Mouse (Mus musculus) limb, embryonic 14.5 days (tissue): Measurements from ENCODE around the gene Gm20388. TPM values are rescaled to one million over a fixed set of nuclear protein-coding genes. Genes with fewer than 3 reads are reported as not detected.

ENCODE experiments used
- ATAC-seq: fragments of 200-750 bp; cut with Nextera tagmentation; 2 replicates; pipeline ENCODE4 v1.8.0; 2017; ENCODE audit warnings: low read depth, moderate number of reproducible peaks, moderate TSS enrichment; ENCODE audit not compliant: low FRiP score
- DNase-seq: peaks from one replicate; pipeline ENCODE4 v3.0.0-alpha.2; 2015; ENCODE audit warnings: low spot score
- H3K27ac ChIP-seq: fragments of 300-500 bp; sonication (generic); replicated peaks from 2 replicates; pipeline ENCODE4 v1.5.1; 2014; ENCODE audit warnings: low read depth, mild to moderate bottlenecking, low read length, moderate library complexity, mixed read lengths
- H3K27me3 ChIP-seq: fragments of 300-500 bp; sonication (generic); 2 replicates; pipeline ENCODE4 v1.6.1; 2014; ENCODE audit warnings: low read length, mixed read lengths; ENCODE audit not compliant: control insufficient read depth, insufficient read depth
- H3K36me3 ChIP-seq: fragments of 300-500 bp; sonication (generic); 2 replicates; pipeline ENCODE4 v1.6.1; 2014; ENCODE audit warnings: mild to moderate bottlenecking, low read length, moderate library complexity, mixed read lengths; ENCODE audit not compliant: control insufficient read depth, insufficient read depth
- H3K4me1 ChIP-seq: fragments of 300-500 bp; sonication (generic); 2 replicates; pipeline ENCODE4 v1.6.1; 2014; ENCODE audit warnings: antibody characterized with exemption, low read length, mixed read lengths; ENCODE audit not compliant: control insufficient read depth, insufficient read depth
- H3K4me2 ChIP-seq: fragments of 300-500 bp; sonication (generic); replicated peaks from 2 replicates; pipeline ENCODE4 v1.6.1; 2014; ENCODE audit warnings: low read depth, mild to moderate bottlenecking, low read length, moderate library complexity; ENCODE audit not compliant: severe bottlenecking
- H3K4me3 ChIP-seq: fragments of 300-500 bp; sonication (generic); replicated peaks from 2 replicates; pipeline ENCODE4 v1.5.1; 2014; ENCODE audit warnings: low read length
- H3K9ac ChIP-seq: fragments of 300-500 bp; sonication (generic); 2 replicates; pipeline ENCODE4 v1.6.1; 2014; ENCODE audit warnings: mild to moderate bottlenecking, low read depth, low read length, moderate library complexity; ENCODE audit not compliant: severe bottlenecking
- H3K9me3 ChIP-seq: fragments of 300-500 bp; sonication (generic); 2 replicates; pipeline ENCODE4 v1.6.1; 2016; ENCODE audit warnings: low read length; ENCODE audit not compliant: control insufficient read depth
- POLR2A ChIP-seq: fragments of 200-500 bp; IDR thresholded peaks from 2 replicates; pipeline ENCODE4 v1.8.0; 2012; ENCODE audit warnings: inconsistent platforms, mild to moderate bottlenecking, moderate library complexity, borderline replicate concordance; ENCODE audit not compliant: insufficient read depth, insufficient read length; ENCODE audit errors: extremely low read depth
- WGBS: fragments of 180-500 bp; shearing (Covaris S2); extraction: QIAGEN DNeasy Blood & Tissue Kit; methylation state at CpG from one replicate; pipeline ENCODE4 v1.1.7; 2014; 5-methylcytosine and 5-hydroxymethylcytosine counted together
- polyA plus RNA-seq, 2 experiments: library from polyadenylated mRNA; depleted of rRNA in 1 of 2; stranded (reverse) in 1 of 2; unstranded in 1 of 2; fragments of >200 nt; fragmentation: Nextera tagmentation in 1 of 2; extraction: Ambion mirVana in 1 of 2; gene quantifications; 2 replicates each; pipeline versions ENCODE4 v1.2.1 to v1.2.3; 2012 to 2014

Gene Gm20388
- polyA plus RNA-seq, 2 experiments, result 1.9 to 49.9 TPM

- no peaks in the 10 kb centered on the region for H3K36me3 ChIP-seq
- no peak for TF ChIP-seq POLR2A
- no peaks in the 10 kb centered on the region for H3K9me3 ChIP-seq
- no peak for ATAC-seq
- 84% methylated on average over 4 of the region's 4 CpGs for WGBS
- no peak overlapping the region for H3K27ac ChIP-seq
- no peaks in the 10 kb centered on the region for H3K27me3 ChIP-seq
- no peaks in the 10 kb centered on the region for H3K4me1 ChIP-seq
- no peak overlapping the region for H3K4me3 ChIP-seq
- DNase-seq, result no peak
- no peak overlapping the region for H3K9ac ChIP-seq
- no peak overlapping the region for H3K4me2 ChIP-seq
Measured at GRCm38 (mm10) chr8:122171823-122172222, 2261.2 kb downstream of the Gm20388 start.

GRCm38 (mm10) chr8:122174133-122174930, 2263.7 kb downstream of the Gm20388 start:
- Histone ChIP-seq H3K9ac (no peak overlapping the region), H3K36me3 (no peaks in the 10 kb centered on the region), H3K27me3 (no peaks in the 10 kb centered on the region), H3K4me2 (no peak overlapping the region), H3K4me1 (no peaks in the 10 kb centered on the region), H3K27ac (no peak overlapping the region), H3K9me3 (no peaks in the 10 kb centered on the region), H3K4me3 (no peak overlapping the region)
- ATAC-seq (no peak), DNase-seq (no peak)
- TF ChIP-seq POLR2A, result no peak
- WGBS, result 41% methylated on average over 9 of the region's 10 CpGs

- H3K36me3 ChIP-seq, result no peaks in the 10 kb centered on the region
- no peak overlapping the region for H3K9ac ChIP-seq
- H3K27me3 ChIP-seq, result no peaks in the 10 kb centered on the region
- peaks cover 4% of the 10 kb centered on the region; the same call in 1 of the 2 replicates for H3K4me1 ChIP-seq
- H3K27ac ChIP-seq, result no peak overlapping the region
- DNase-seq (no peak), ATAC-seq (no peak)
- TF ChIP-seq POLR2A, result no peak
- no peaks in the 10 kb centered on the region for H3K9me3 ChIP-seq
- WGBS, result 72% methylated on average over 4 of the region's 4 CpGs
- no peak overlapping the region for H3K4me2 ChIP-seq
- H3K4me3 ChIP-seq, result no peak overlapping the region
Measured at GRCm38 (mm10) chr8:122178392-122178890, 2267.8 kb downstream of the Gm20388 start.

- H3K9ac ChIP-seq, result 0 out of 2 replicates have a peak overlapping the region, but pooled peaks have one; percentile 25
- no peak for TF ChIP-seq POLR2A
- no peak overlapping the region for H3K4me2 ChIP-seq
- DNase-seq (no peak), ATAC-seq (no peak)
- WGBS, result 68% methylated on average over 7 of the region's 7 CpGs
- no peaks in the 10 kb centered on the region for H3K36me3 ChIP-seq
- no peaks in the 10 kb centered on the region for H3K9me3 ChIP-seq
- H3K4me1 ChIP-seq, result peaks cover 4% of the 10 kb centered on the region; the same call in 1 of the 2 replicates
- no peak overlapping the region for H3K27ac ChIP-seq
- H3K27me3 ChIP-seq, result no peaks in the 10 kb centered on the region
- H3K4me3 ChIP-seq, result no peak overlapping the region
Measured at GRCm38 (mm10) chr8:122179354-122179753, 2268.7 kb downstream of the Gm20388 start.

- Histone ChIP-seq H3K9me3 (no peaks in the 10 kb centered on the region), H3K36me3 (no peaks in the 10 kb centered on the region), H3K4me2 (no peak overlapping the region), H3K4me3 (no peak overlapping the region), H3K27ac (no peak overlapping the region), H3K4me1 (peaks cover 4% of the 10 kb centered on the region; the same call in 1 of the 2 replicates), H3K27me3 (no peaks in the 10 kb centered on the region), H3K9ac (no peak overlapping the region)
- WGBS, result 80% methylated on average over 9 of the region's 9 CpGs
- no peak for ATAC-seq
- no peak for DNase-seq
- TF ChIP-seq POLR2A, result no peak
Measured at GRCm38 (mm10) chr8:122180116-122180515, 2269.5 kb downstream of the Gm20388 start.
